Mouse (Mus musculus) myocyte (in vitro differentiated cells): Measurements from ENCODE around the gene Zfp575.

Experiments used
- CEBPB ChIP-seq: IDR thresholded peaks from 2 replicates; pipeline ENCODE4 v1.6.1; 2011; ENCODE audit warnings: mild to moderate bottlenecking, moderate library complexity; ENCODE audit not compliant: poor library complexity, insufficient read depth, severe bottlenecking
- E2F4 ChIP-seq: IDR thresholded peaks from one replicate; pipeline ENCODE4 v1.6.1; 2011; ENCODE audit warnings: mild to moderate bottlenecking, control low read depth, moderate library complexity; ENCODE audit not compliant: insufficient read depth
- MYOD1 ChIP-seq, 3 experiments: IDR thresholded peaks; one replicate each; pipeline ENCODE4 v1.6.1; 2011; ENCODE audit warnings: control low read depth in 2 of 3, low read depth in 2 of 3, mild to moderate bottlenecking in 2 of 3, moderate library complexity in 1 of 3; ENCODE audit not compliant: insufficient read length in 2 of 3, control insufficient read depth in 1 of 3
- MYOG ChIP-seq, 3 experiments: IDR thresholded peaks; one replicate each; pipeline ENCODE4 v1.6.1; 2011; ENCODE audit warnings: control low read depth in 2 of 3, low read depth in 2 of 3, mild to moderate bottlenecking in 2 of 3; ENCODE audit not compliant: insufficient read length in 2 of 3, control insufficient read depth in 1 of 3, insufficient read depth in 1 of 3
- POLR2A ChIP-seq: IDR thresholded peaks from one replicate; pipeline ENCODE4 v1.6.1; 2011; ENCODE audit warnings: low read depth, mild to moderate bottlenecking, control low read depth, moderate library complexity; ENCODE audit not compliant: insufficient read length
- POLR2AphosphoS2 ChIP-seq: IDR thresholded peaks from one replicate; pipeline ENCODE4 v1.6.1; 2011; ENCODE audit warnings: low read depth, control low read depth; ENCODE audit not compliant: insufficient read length
- REST ChIP-seq: IDR thresholded peaks from one replicate; pipeline ENCODE4 v1.6.1; 2011; ENCODE audit warnings: mild to moderate bottlenecking, control low read depth, moderate library complexity; ENCODE audit not compliant: insufficient read depth, insufficient read length
- TCF12 ChIP-seq: IDR thresholded peaks from one replicate; pipeline ENCODE4 v1.6.1; 2011; ENCODE audit warnings: mild to moderate bottlenecking, control low read depth; ENCODE audit not compliant: poor library complexity, insufficient read depth, severe bottlenecking
- USF1 ChIP-seq: IDR thresholded peaks from one replicate; pipeline ENCODE4 v1.6.1; 2011; ENCODE audit warnings: low read depth, mild to moderate bottlenecking, control low read depth, moderate library complexity

- TF ChIP-seq TCF12 (no peak), POLR2A (no peak), POLR2AphosphoS2 (no peak), REST (no peak), E2F4 (no peak), MYOD1 (IDR thresholded peaks at IDR 0.05; ENCODE audit: control insufficient read depth in 1 of 3, insufficient read length in 2 of 3, low read depth in 2 of 3) (no peak), USF1 (no peak), MYOG (IDR thresholded peaks at IDR 0.05; ENCODE audit: control insufficient read depth in 1 of 3, insufficient read depth in 1 of 3, insufficient read length in 2 of 3, low read depth in 2 of 3) (no peak), CEBPB (no peak)
Observed at GRCm38 (mm10) chr7:24585995-24586394, 1.4 kb downstream of the Zfp575 start.
